Mouse (Mus musculus): Measurements from ENCODE around the gene Tril. TPM values are rescaled to one million over a fixed set of nuclear protein-coding genes. Genes with fewer than 3 reads are reported as not detected.

Tril gene
- polyA plus RNA-seq, 1 experiment: not detected

GRCm38 (mm10) chr6:53798865-53799264 lies 21.8 kb downstream of the Tril start:
- peaks cover 5% of the 10 kb centered on the region for H3K4me1 ChIP-seq (ENCODE audit: control insufficient read depth, insufficient read depth, low read length)
- H3K4me3 ChIP-seq (ENCODE audit: insufficient read depth, low read depth, low read length): no peak overlapping the region
- no peak overlapping the region for H3K27ac ChIP-seq (ENCODE audit: insufficient read depth, low read depth, low read length)
- no peak for TF ChIP-seq POLR2A (IDR thresholded peaks at IDR 0.05; ENCODE audit: insufficient read depth, low read depth, low read length)
- 100% methylated on average over 3 of the region's 3 CpGs for WGBS

- Histone ChIP-seq H3K4me3 (ENCODE audit: insufficient read depth, low read depth, low read length) (no peak overlapping the region), H3K27ac (ENCODE audit: insufficient read depth, low read depth, low read length) (no peak overlapping the region), H3K4me1 (ENCODE audit: control insufficient read depth, insufficient read depth, low read length) (peaks cover under 1% of the 10 kb centered on the region)
- WGBS: 91% methylated on average over 3 of the region's 3 CpGs
- TF ChIP-seq POLR2A (IDR thresholded peaks at IDR 0.05; ENCODE audit: insufficient read depth, low read depth, low read length): no peak
- TF ChIP-seq CTCF (IDR thresholded peaks at IDR 0.05; ENCODE audit: insufficient read depth, low read depth, low read length): no peak
Observed at GRCm38 (mm10) chr6:53796835-53797234, 23.8 kb downstream of the Tril start.

GRCm38 (mm10) chr6:53795788-53796187 lies 24.8 kb downstream of the Tril start:
- 37% methylated on average over 5 of the region's 5 CpGs for WGBS
- Histone ChIP-seq H3K27ac (ENCODE audit: insufficient read depth, low read depth, low read length) (no peak overlapping the region), H3K4me3 (ENCODE audit: insufficient read depth, low read depth, low read length) (no peak overlapping the region), H3K4me1 (ENCODE audit: control insufficient read depth, insufficient read depth, low read length) (no peaks in the 10 kb centered on the region)
- no peak for TF ChIP-seq POLR2A (IDR thresholded peaks at IDR 0.05; ENCODE audit: insufficient read depth, low read depth, low read length)
- no peak for TF ChIP-seq CTCF (IDR thresholded peaks at IDR 0.05; ENCODE audit: insufficient read depth, low read depth, low read length)

- Histone ChIP-seq H3K4me3 (ENCODE audit: insufficient read depth, low read depth, low read length) (no peak overlapping the region), H3K4me1 (ENCODE audit: control insufficient read depth, insufficient read depth, low read length) (no peaks in the 10 kb centered on the region), H3K27ac (ENCODE audit: insufficient read depth, low read depth, low read length) (no peak overlapping the region)
- no peak for TF ChIP-seq CTCF (IDR thresholded peaks at IDR 0.05; ENCODE audit: insufficient read depth, low read depth, low read length)
- TF ChIP-seq POLR2A (IDR thresholded peaks at IDR 0.05; ENCODE audit: insufficient read depth, low read depth, low read length): no peak
- WGBS: 52% methylated on average over 11 of the region's 11 CpGs
Observed at GRCm38 (mm10) chr6:53795078-53795477, 25.6 kb downstream of the Tril start.

GRCm38 (mm10) chr6:53794323-53794971 lies 26.2 kb downstream of the Tril start:
- Histone ChIP-seq H3K4me1 (ENCODE audit: control insufficient read depth, insufficient read depth, low read length) (no peaks in the 10 kb centered on the region), H3K4me3 (ENCODE audit: insufficient read depth, low read depth, low read length) (no peak overlapping the region), H3K27ac (ENCODE audit: insufficient read depth, low read depth, low read length) (no peak overlapping the region)
- WGBS: 14% methylated on average over 17 of the region's 17 CpGs
- TF ChIP-seq CTCF (IDR thresholded peaks at IDR 0.05; ENCODE audit: insufficient read depth, low read depth, low read length): peak; percentile 93
- no peak for TF ChIP-seq POLR2A (IDR thresholded peaks at IDR 0.05; ENCODE audit: insufficient read depth, low read depth, low read length)

GRCm38 (mm10) chr6:53782880-53783539 lies 37.6 kb downstream of the Tril start:
- Histone ChIP-seq H3K27ac (ENCODE audit: insufficient read depth, low read depth, low read length) (no peak overlapping the region), H3K4me3 (ENCODE audit: insufficient read depth, low read depth, low read length) (no peak overlapping the region), H3K4me1 (ENCODE audit: control insufficient read depth, insufficient read depth, low read length) (no peaks in the 10 kb centered on the region)
- TF ChIP-seq CTCF (IDR thresholded peaks at IDR 0.05; ENCODE audit: insufficient read depth, low read depth, low read length) (no peak), POLR2A (IDR thresholded peaks at IDR 0.05; ENCODE audit: insufficient read depth, low read depth, low read length) (no peak)
- WGBS: 44% methylated on average over 16 of the region's 16 CpGs

GRCm38 (mm10) chr6:53782273-53782672 lies 38.4 kb downstream of the Tril start:
- no peaks in the 10 kb centered on the region for H3K4me1 ChIP-seq (ENCODE audit: control insufficient read depth, insufficient read depth, low read length)
- no peak overlapping the region for H3K4me3 ChIP-seq (ENCODE audit: insufficient read depth, low read depth, low read length)
- WGBS: 97% methylated on average over 5 of the region's 5 CpGs
- H3K27ac ChIP-seq (ENCODE audit: insufficient read depth, low read depth, low read length): no peak overlapping the region
- TF ChIP-seq CTCF (IDR thresholded peaks at IDR 0.05; ENCODE audit: insufficient read depth, low read depth, low read length) (no peak), POLR2A (IDR thresholded peaks at IDR 0.05; ENCODE audit: insufficient read depth, low read depth, low read length) (no peak)

- WGBS: 7% methylated on average over 4 of the region's 4 CpGs
- no peak overlapping the region for H3K4me3 ChIP-seq (ENCODE audit: insufficient read depth, low read depth, low read length)
- H3K4me1 ChIP-seq (ENCODE audit: control insufficient read depth, insufficient read depth, low read length): no peaks in the 10 kb centered on the region
- H3K27ac ChIP-seq (ENCODE audit: insufficient read depth, low read depth, low read length): no peak overlapping the region
- no peak for TF ChIP-seq CTCF (IDR thresholded peaks at IDR 0.05; ENCODE audit: insufficient read depth, low read depth, low read length)
- TF ChIP-seq POLR2A (IDR thresholded peaks at IDR 0.05; ENCODE audit: insufficient read depth, low read depth, low read length): no peak
Observed at GRCm38 (mm10) chr6:53781171-53781570, 39.5 kb downstream of the Tril start.

- TF ChIP-seq POLR2A (IDR thresholded peaks at IDR 0.05; ENCODE audit: insufficient read depth, low read depth, low read length) (no peak), CTCF (IDR thresholded peaks at IDR 0.05; ENCODE audit: insufficient read depth, low read depth, low read length) (no peak)
- Histone ChIP-seq H3K4me3 (ENCODE audit: insufficient read depth, low read depth, low read length) (no peak overlapping the region), H3K27ac (ENCODE audit: insufficient read depth, low read depth, low read length) (no peak overlapping the region), H3K4me1 (ENCODE audit: control insufficient read depth, insufficient read depth, low read length) (no peaks in the 10 kb centered on the region)
- 89% methylated on average over 5 of the region's 5 CpGs for WGBS
Observed at GRCm38 (mm10) chr6:53780008-53780407, 40.6 kb downstream of the Tril start.

Data from olfactory bulb, adult 2 months (tissue).